Mouse (Mus musculus) kidney, embryonic 15.5 days (tissue): ENCODE measurements around the gene Vmn1r60. TPM values are rescaled to one million over a fixed set of nuclear protein-coding genes. Genes with fewer than 3 reads are reported as not detected.
"Not testable (repeated sequence)": the region's sequence is repeated elsewhere in the genome, so short reads cannot be mapped to it uniquely, and the experiment has no call there.

ENCODE experiments used
- ATAC-seq: fragments of 200-750 bp; cut with Nextera tagmentation; replicated peaks from 2 replicates; pipeline ENCODE4 v1.8.0; 2017; ENCODE audit warnings: moderate TSS enrichment; ENCODE audit not compliant: low FRiP score
- H3K27ac ChIP-seq: fragments of 300-500 bp; sonication (generic); 2 replicates; pipeline ENCODE4 v1.5.1; 2015; ENCODE audit warnings: mild to moderate bottlenecking, inconsistent platforms
- H3K27me3 ChIP-seq: fragments of 300-500 bp; sonication (generic); 2 replicates; pipeline ENCODE4 v1.6.1; 2015; ENCODE audit warnings: inconsistent platforms
- H3K36me3 ChIP-seq: fragments of 300-500 bp; sonication (generic); 2 replicates; pipeline ENCODE4 v1.6.1; 2015; ENCODE audit warnings: inconsistent platforms
- H3K4me1 ChIP-seq: fragments of 300-500 bp; sonication (generic); 2 replicates; pipeline ENCODE4 v1.6.1; 2015; ENCODE audit warnings: inconsistent platforms
- H3K4me2 ChIP-seq: fragments of 300-500 bp; sonication (generic); 2 replicates; pipeline ENCODE4 v1.6.1; 2015; ENCODE audit warnings: moderate library complexity, mild to moderate bottlenecking, inconsistent platforms
- H3K4me3 ChIP-seq: fragments of 300-500 bp; sonication (generic); replicated peaks from 2 replicates; pipeline ENCODE4 v1.5.1; 2015; ENCODE audit warnings: mild to moderate bottlenecking, inconsistent platforms
- H3K9ac ChIP-seq: fragments of 300-500 bp; sonication (generic); 2 replicates; pipeline ENCODE4 v1.6.1; 2015; ENCODE audit warnings: mild to moderate bottlenecking, inconsistent platforms
- H3K9me3 ChIP-seq: fragments of 300-500 bp; sonication (generic); replicated peaks from 2 replicates; pipeline ENCODE4 v1.6.1; 2016; ENCODE audit warnings: inconsistent platforms
- WGBS: fragments of 180-500 bp; shearing (Covaris S2); methylation state at CpG from one replicate; pipeline ENCODE4 v1.1.7; 2015; ENCODE audit warnings: mixed read lengths; 5-methylcytosine and 5-hydroxymethylcytosine counted together
- polyA plus RNA-seq: library from polyadenylated mRNA; unstranded; fragments of >200 nt; fragmentation: Nextera tagmentation; extraction: Ambion mirVana; gene quantifications from 2 replicates; pipeline ENCODE4 v1.2.1, GENCODE M21; 2015

Gene Vmn1r60
- polyA plus RNA-seq = not detected in 2 replicates

DNA sequence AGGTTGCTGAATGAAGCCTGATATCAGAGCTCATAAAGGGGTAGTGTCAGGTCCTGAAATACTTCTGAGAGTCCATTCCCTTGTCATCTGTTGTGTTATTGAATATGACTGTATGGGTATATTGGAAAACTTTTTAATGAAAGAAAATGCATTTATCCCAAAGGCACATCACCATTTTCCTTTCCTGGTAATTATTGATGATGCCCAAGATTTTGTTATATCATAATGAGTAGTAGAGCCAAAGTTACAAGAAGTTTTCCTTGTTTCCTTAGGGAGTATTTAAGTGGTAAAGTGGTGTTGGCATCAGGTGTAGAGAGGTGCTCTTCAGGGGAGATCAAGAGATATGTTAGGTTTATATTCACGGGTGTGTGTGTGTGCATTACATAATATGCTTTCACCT lies at the start of gene Vmn1r60:
Vmn1r60 (minus strand) TSS at position 101 of the 400 bp plus-strand sequence.
- not testable (repeated sequence) for H3K27ac ChIP-seq, H3K4me1 ChIP-seq, H3K9ac ChIP-seq, H3K9me3 ChIP-seq, ATAC-seq, H3K4me2 ChIP-seq, H3K36me3 ChIP-seq, H3K27me3 ChIP-seq, H3K4me3 ChIP-seq
- WGBS = 84% methylated on average over 1 of the region's 1 CpGs

DNA sequence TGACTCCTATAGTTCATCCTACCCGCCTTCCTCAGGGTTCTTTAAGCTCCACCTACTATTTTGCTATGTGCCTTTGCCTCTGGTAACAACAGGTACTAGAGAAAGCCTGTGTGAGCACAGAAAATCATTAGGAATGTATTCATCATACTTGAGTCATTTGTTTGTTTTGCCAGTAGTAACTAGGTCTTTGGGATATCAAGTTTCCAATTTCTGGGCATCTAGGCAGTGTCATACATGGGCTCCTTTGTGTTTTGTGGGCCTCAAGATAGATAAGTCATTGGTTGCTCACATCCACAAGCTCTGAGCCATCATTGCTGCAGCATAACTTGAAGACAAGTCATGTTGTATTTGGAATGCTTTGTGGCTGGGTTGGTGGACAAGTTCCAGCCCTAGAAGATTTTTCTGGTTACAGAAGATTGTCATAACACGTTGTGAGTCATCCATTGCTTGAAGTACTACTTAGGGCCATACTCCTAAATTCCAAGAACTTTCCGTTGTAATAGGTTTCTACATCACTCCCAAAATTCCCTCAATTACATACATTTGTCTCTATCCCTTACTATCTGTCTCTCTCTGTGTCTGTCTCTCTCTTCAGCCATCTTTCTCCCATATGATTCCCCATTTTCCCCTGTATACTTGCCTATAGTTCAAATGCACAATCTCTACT lies 6.2 kb downstream of the Vmn1r60 start:
- H3K9me3 ChIP-seq, H3K4me2 ChIP-seq: not testable (repeated sequence)
- WGBS = 49% methylated on average over 3 of the region's 3 CpGs

DNA sequence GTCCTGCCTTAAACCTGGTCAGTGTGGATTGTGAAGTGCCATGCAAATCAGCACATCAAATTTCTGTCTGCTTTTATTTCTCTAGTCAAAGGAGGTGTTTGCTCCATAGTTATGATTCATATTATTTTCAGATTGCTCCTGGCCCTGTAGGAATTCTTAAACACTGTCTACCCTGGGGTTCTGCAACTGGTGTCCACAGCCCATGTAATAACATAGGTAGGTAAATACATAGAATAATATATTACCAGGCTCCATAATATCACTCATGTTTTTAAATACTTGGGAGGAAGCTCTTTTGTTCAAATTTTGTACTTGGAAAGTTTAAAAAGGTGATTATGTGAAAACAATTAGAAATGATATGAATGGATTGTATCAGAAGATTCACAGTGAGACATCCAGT lies 53.3 kb downstream of the Vmn1r60 start, which contains the start of gene Vmn2r28:
Vmn2r28 (minus strand) TSS at position 101 of the 400 bp plus-strand sequence.
- H3K4me3 ChIP-seq, H3K4me1 ChIP-seq, H3K27me3 ChIP-seq, H3K27ac ChIP-seq, ATAC-seq, H3K9me3 ChIP-seq, H3K36me3 ChIP-seq, H3K9ac ChIP-seq, H3K4me2 ChIP-seq: not testable (repeated sequence)

More for the DNA sequence above, 6.2 kb downstream of the Vmn1r60 start:
- H3K4me3 ChIP-seq, H3K4me1 ChIP-seq, H3K27me3 ChIP-seq, H3K27ac ChIP-seq, H3K9ac ChIP-seq, H3K36me3 ChIP-seq, ATAC-seq: not testable (repeated sequence)

Other genes starting within 250 kb of the Vmn1r60 start
- gene Gm5065, start 196.8 kb downstream of the Vmn1r60 start, polyA plus RNA-seq = not detected in 2 replicates
- gene Nlrp2, start 196.3 kb downstream of the Vmn1r60 start, polyA plus RNA-seq = not detected in 2 replicates
- not detected in 2 replicates for gene Vmn1r58, start 133.9 kb downstream of the Vmn1r60 start, polyA plus RNA-seq
- not detected in 2 replicates for gene Vmn1r59, start 90.5 kb downstream of the Vmn1r60 start, polyA plus RNA-seq
- gene Vmn2r28, start 53.4 kb downstream of the Vmn1r60 start, polyA plus RNA-seq = not detected in 2 replicates
- not detected in 2 replicates for gene Vmn1r61, start 66.0 kb upstream of the Vmn1r60 start, polyA plus RNA-seq
- gene Vmn1r62, start 126.3 kb upstream of the Vmn1r60 start, polyA plus RNA-seq = not detected in 2 replicates